Mouse (Mus musculus): ENCODE data around the gene Bbof1. TPM values are rescaled to one million over a fixed set of nuclear protein-coding genes. Genes with fewer than 3 reads are reported as not detected.

The Bbof1 gene
- polyA plus RNA-seq, 1 experiment from 2014 or later: 5.0 TPM

GRCm38 (mm10) chr12:84384644-84385081 lies 24.2 kb upstream of the Bbof1 start:
- Histone ChIP-seq H3K4me1 (replicated peaks; ENCODE audit: control insufficient read depth, insufficient read depth, low read length) (no peaks in the 10 kb centered on the region; the same call in 1 of the 2 replicates), H3K9me3 (ENCODE audit: control insufficient read depth, low read length) (no peaks in the 10 kb centered on the region), H3K4me3 (replicated peaks; ENCODE audit: low read length) (no peak overlapping the region), H3K27ac (ENCODE audit: low read length) (no peak overlapping the region), H3K36me3 (ENCODE audit: control insufficient read depth, insufficient read depth) (no peaks in the 10 kb centered on the region), H3K4me2 (ENCODE audit: low read length) (no peak overlapping the region), H3K27me3 (replicated peaks; ENCODE audit: control insufficient read depth, insufficient read depth, low read length) (no peaks in the 10 kb centered on the region), H3K9ac (replicated peaks; ENCODE audit: low read depth, low read length) (no peak overlapping the region)
- ATAC-seq: no peak
- WGBS: 62% methylated on average over 5 of the region's 5 CpGs

GRCm38 (mm10) chr12:84385408-84385807 lies 23.5 kb upstream of the Bbof1 start:
- no peak overlapping the region for H3K9ac ChIP-seq (replicated peaks; ENCODE audit: low read depth, low read length)
- no peak overlapping the region for H3K4me3 ChIP-seq (replicated peaks; ENCODE audit: low read length)
- no peaks in the 10 kb centered on the region; the same call in 1 of the 2 replicates for H3K4me1 ChIP-seq (replicated peaks; ENCODE audit: control insufficient read depth, insufficient read depth, low read length)
- H3K9me3 ChIP-seq (ENCODE audit: control insufficient read depth, low read length): no peaks in the 10 kb centered on the region
- H3K27me3 ChIP-seq (replicated peaks; ENCODE audit: control insufficient read depth, insufficient read depth, low read length): no peaks in the 10 kb centered on the region
- no peak overlapping the region for H3K27ac ChIP-seq (ENCODE audit: low read length)
- ATAC-seq: no peak
- H3K4me2 ChIP-seq (ENCODE audit: low read length): no peak overlapping the region
- whole genome bisulfite sequencing: 93% methylated on average over 4 of the region's 4 CpGs
- no peaks in the 10 kb centered on the region for H3K36me3 ChIP-seq (ENCODE audit: control insufficient read depth, insufficient read depth)

GRCm38 (mm10) chr12:84388097-84388496 lies 20.8 kb upstream of the Bbof1 start:
- H3K36me3 ChIP-seq (ENCODE audit: control insufficient read depth, insufficient read depth): no peaks in the 10 kb centered on the region
- ATAC-seq: no peak
- no peak overlapping the region for H3K9ac ChIP-seq (replicated peaks; ENCODE audit: low read depth, low read length)
- H3K4me2 ChIP-seq (ENCODE audit: low read length): no peak overlapping the region
- no peaks in the 10 kb centered on the region for H3K27me3 ChIP-seq (replicated peaks; ENCODE audit: control insufficient read depth, insufficient read depth, low read length)
- H3K4me3 ChIP-seq (replicated peaks; ENCODE audit: low read length): no peak overlapping the region
- 85% methylated on average over 8 of the region's 8 CpGs for WGBS
- H3K27ac ChIP-seq (ENCODE audit: low read length): no peak overlapping the region
- H3K4me1 ChIP-seq (replicated peaks; ENCODE audit: control insufficient read depth, insufficient read depth, low read length): no peaks in the 10 kb centered on the region; the same call in 1 of the 2 replicates
- H3K9me3 ChIP-seq (ENCODE audit: control insufficient read depth, low read length): no peaks in the 10 kb centered on the region

- H3K36me3 ChIP-seq (ENCODE audit: control insufficient read depth, insufficient read depth): no peaks in the 10 kb centered on the region
- no peak overlapping the region for H3K4me3 ChIP-seq (replicated peaks; ENCODE audit: low read length)
- H3K4me2 ChIP-seq (ENCODE audit: low read length): no peak overlapping the region
- H3K9ac ChIP-seq (replicated peaks; ENCODE audit: low read depth, low read length): no peak overlapping the region
- H3K27me3 ChIP-seq (replicated peaks; ENCODE audit: control insufficient read depth, insufficient read depth, low read length): no peaks in the 10 kb centered on the region
- WGBS: 79% methylated on average over 14 of the region's 14 CpGs
- H3K9me3 ChIP-seq (ENCODE audit: control insufficient read depth, low read length): no peaks in the 10 kb centered on the region
- no peak for ATAC-seq
- H3K27ac ChIP-seq (ENCODE audit: low read length): no peak overlapping the region
- H3K4me1 ChIP-seq (replicated peaks; ENCODE audit: control insufficient read depth, insufficient read depth, low read length): no peaks in the 10 kb centered on the region; the same call in 1 of the 2 replicates
Measured at GRCm38 (mm10) chr12:84388774-84389400, 20.0 kb upstream of the Bbof1 start.

GRCm38 (mm10) chr12:84390336-84390735 lies 18.5 kb upstream of the Bbof1 start:
- no peak overlapping the region for H3K4me2 ChIP-seq (ENCODE audit: low read length)
- no peaks in the 10 kb centered on the region for H3K36me3 ChIP-seq (ENCODE audit: control insufficient read depth, insufficient read depth)
- no peak overlapping the region for H3K9ac ChIP-seq (replicated peaks; ENCODE audit: low read depth, low read length)
- ATAC-seq: no peak
- H3K4me1 ChIP-seq (replicated peaks; ENCODE audit: control insufficient read depth, insufficient read depth, low read length): no peaks in the 10 kb centered on the region
- 90% methylated on average over 6 of the region's 6 CpGs for WGBS
- no peaks in the 10 kb centered on the region for H3K27me3 ChIP-seq (replicated peaks; ENCODE audit: control insufficient read depth, insufficient read depth, low read length)
- no peaks in the 10 kb centered on the region for H3K9me3 ChIP-seq (ENCODE audit: control insufficient read depth, low read length)
- no peak overlapping the region for H3K27ac ChIP-seq (ENCODE audit: low read length)
- no peak overlapping the region for H3K4me3 ChIP-seq (replicated peaks; ENCODE audit: low read length)

GRCm38 (mm10) chr12:84392681-84393080 lies 16.2 kb upstream of the Bbof1 start:
- Histone ChIP-seq H3K27me3 (replicated peaks; ENCODE audit: control insufficient read depth, insufficient read depth, low read length) (no peaks in the 10 kb centered on the region), H3K27ac (ENCODE audit: low read length) (no peak overlapping the region), H3K4me1 (replicated peaks; ENCODE audit: control insufficient read depth, insufficient read depth, low read length) (no peaks in the 10 kb centered on the region), H3K4me3 (replicated peaks; ENCODE audit: low read length) (no peak overlapping the region), H3K4me2 (ENCODE audit: low read length) (no peak overlapping the region), H3K36me3 (ENCODE audit: control insufficient read depth, insufficient read depth) (no peaks in the 10 kb centered on the region), H3K9me3 (ENCODE audit: control insufficient read depth, low read length) (no peaks in the 10 kb centered on the region), H3K9ac (replicated peaks; ENCODE audit: low read depth, low read length) (no peak overlapping the region)
- 96% methylated on average over 4 of the region's 4 CpGs for WGBS
- no peak for ATAC-seq

- no peaks in the 10 kb centered on the region for H3K4me1 ChIP-seq (replicated peaks; ENCODE audit: control insufficient read depth, insufficient read depth, low read length)
- H3K4me2 ChIP-seq (ENCODE audit: low read length): no peak overlapping the region
- no peak overlapping the region for H3K4me3 ChIP-seq (replicated peaks; ENCODE audit: low read length)
- no peaks in the 10 kb centered on the region for H3K9me3 ChIP-seq (ENCODE audit: control insufficient read depth, low read length)
- H3K9ac ChIP-seq (replicated peaks; ENCODE audit: low read depth, low read length): no peak overlapping the region
- H3K27me3 ChIP-seq (replicated peaks; ENCODE audit: control insufficient read depth, insufficient read depth, low read length): no peaks in the 10 kb centered on the region
- no peak for ATAC-seq
- 88% methylated on average over 5 of the region's 5 CpGs for WGBS
- no peaks in the 10 kb centered on the region for H3K36me3 ChIP-seq (ENCODE audit: control insufficient read depth, insufficient read depth)
- no peak overlapping the region for H3K27ac ChIP-seq (ENCODE audit: low read length)
Measured at GRCm38 (mm10) chr12:84393847-84394246, 15.0 kb upstream of the Bbof1 start.

GRCm38 (mm10) chr12:84396947-84397679 lies 11.8 kb upstream of the Bbof1 start:
- Histone ChIP-seq H3K36me3 (ENCODE audit: control insufficient read depth, insufficient read depth) (no peaks in the 10 kb centered on the region), H3K4me3 (replicated peaks; ENCODE audit: low read length) (no peak overlapping the region), H3K4me2 (ENCODE audit: low read length) (no peak overlapping the region), H3K9ac (replicated peaks; ENCODE audit: low read depth, low read length) (no peak overlapping the region), H3K27ac (ENCODE audit: low read length) (no peak overlapping the region), H3K9me3 (ENCODE audit: control insufficient read depth, low read length) (no peaks in the 10 kb centered on the region), H3K27me3 (replicated peaks; ENCODE audit: control insufficient read depth, insufficient read depth, low read length) (no peaks in the 10 kb centered on the region), H3K4me1 (replicated peaks; ENCODE audit: control insufficient read depth, insufficient read depth, low read length) (no peaks in the 10 kb centered on the region)
- WGBS: 89% methylated on average over 14 of the region's 14 CpGs
- no peak for ATAC-seq

- Histone ChIP-seq H3K27ac (ENCODE audit: low read length) (no peak overlapping the region), H3K9ac (replicated peaks; ENCODE audit: low read depth, low read length) (no peak overlapping the region), H3K4me3 (replicated peaks; ENCODE audit: low read length) (no peak overlapping the region), H3K36me3 (ENCODE audit: control insufficient read depth, insufficient read depth) (no peaks in the 10 kb centered on the region), H3K4me1 (replicated peaks; ENCODE audit: control insufficient read depth, insufficient read depth, low read length) (no peaks in the 10 kb centered on the region), H3K9me3 (ENCODE audit: control insufficient read depth, low read length) (no peaks in the 10 kb centered on the region), H3K4me2 (ENCODE audit: low read length) (no peak overlapping the region), H3K27me3 (replicated peaks; ENCODE audit: control insufficient read depth, insufficient read depth, low read length) (no peaks in the 10 kb centered on the region)
- ATAC-seq: no peak
Measured at GRCm38 (mm10) chr12:84397685-84398084, 11.2 kb upstream of the Bbof1 start.
